Comparison of ENCODE assay signal across 29 mouse cellular contexts in the genomic region with DNA sequence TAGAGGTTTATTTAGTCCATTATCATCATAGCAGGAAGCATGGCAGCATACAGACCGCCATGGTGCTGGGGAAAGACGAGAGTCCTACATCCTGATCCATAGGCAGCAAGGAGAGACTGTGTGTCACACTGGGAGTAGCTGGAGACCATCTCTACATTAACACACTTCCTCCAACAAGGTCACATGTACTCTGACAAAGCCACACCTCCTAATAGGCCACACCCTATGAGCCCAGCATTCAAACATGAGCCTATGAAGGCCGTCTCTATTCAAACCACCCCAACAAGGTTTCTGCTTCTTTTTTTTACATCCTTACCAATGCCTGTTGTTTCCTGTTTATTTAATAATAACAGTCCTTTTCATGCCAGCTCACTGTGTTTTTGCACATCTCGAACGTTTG.
"Had no signal": no experiment of that assay in that cellular context is flagged by ENCODE, and none has a peak within 500 bp of the region (broad histone marks: within the 10 kb centered on the region; RNA-seq: fewer than 3 reads in every experiment).

No protein-coding gene starts in this region.

- H3K36me3 ChIP-seq: limb, embryonic 10.5 days; limb, embryonic 12.5 days; limb, embryonic 13.5 days; limb, embryonic 15.5 days; liver, embryonic 12.5 days; liver, embryonic 13.5 days; liver, embryonic 15.5 days; lung, embryonic 15.5 days; midbrain, embryonic 10.5 days; midbrain, embryonic 12.5 days; midbrain, embryonic 13.5 days; midbrain, embryonic 15.5 days had no signal

- DNase-seq: left cerebral cortex, postnatal 4 days; liver; liver, embryonic 13.5 days; liver, postnatal 0 days; lung, adult 18-20 months; lung, adult 2 months; lung, embryonic 14.5 days; lung, postnatal 10 days; lung, postnatal 14 days; lung, postnatal 36 days; lung, postnatal 4 days; midbrain, embryonic 14.5 days had no signal

- H3K27me3 ChIP-seq: limb, embryonic 12.5 days; limb, embryonic 13.5 days; limb, embryonic 15.5 days; liver, embryonic 12.5 days; liver, embryonic 13.5 days; liver, embryonic 15.5 days; lung, embryonic 15.5 days; megakaryocyte, embryonic 14.5 days; midbrain, embryonic 13.5 days; midbrain, embryonic 15.5 days had no signal

- ATAC-seq: liver, embryonic 12.5 days; liver, postnatal 0 days; lung, postnatal 0 days; midbrain, embryonic 13.5 days; midbrain, embryonic 15.5 days; midbrain, embryonic 16.5 days had no signal

- H3K27ac ChIP-seq: limb, embryonic 10.5 days; limb, embryonic 12.5 days; limb, embryonic 13.5 days; limb, embryonic 15.5 days; liver, embryonic 12.5 days; liver, embryonic 13.5 days; liver, embryonic 14.5 days; liver, embryonic 15.5 days; lung, embryonic 15.5 days; macrophage; midbrain, embryonic 10.5 days; midbrain, embryonic 12.5 days; midbrain, embryonic 13.5 days; midbrain, embryonic 15.5 days had no signal

- H3K4me3 ChIP-seq: limb, embryonic 10.5 days; limb, embryonic 12.5 days; limb, embryonic 13.5 days; limb, embryonic 15.5 days; liver, embryonic 12.5 days; liver, embryonic 13.5 days; liver, embryonic 15.5 days; lung, embryonic 15.5 days; megakaryocyte, embryonic 14.5 days; midbrain, embryonic 10.5 days; midbrain, embryonic 12.5 days; midbrain, embryonic 13.5 days; midbrain, embryonic 15.5 days; myocyte had no signal

- H3K4me1 ChIP-seq: limb, embryonic 10.5 days; limb, embryonic 12.5 days; limb, embryonic 13.5 days; limb, embryonic 15.5 days; liver, embryonic 12.5 days; liver, embryonic 13.5 days; liver, embryonic 15.5 days; lung, embryonic 15.5 days; megakaryocyte, embryonic 14.5 days; midbrain, embryonic 12.5 days; midbrain, embryonic 15.5 days had no signal
